Mouse (Mus musculus) heart, postnatal 10 days (tissue): Measurements from ENCODE around the gene Atp1b1. TPM values are rescaled to one million over a fixed set of nuclear protein-coding genes. Genes with fewer than 3 reads are reported as not detected.

Experiments
- DNase-seq, 2 experiments: peaks; one replicate each; pipeline ENCODE4 v3.0.0; 2021
- intact Hi-C: fragments of 180-260 bp; cut with DNase I; formaldehyde crosslinking; loops from one replicate; pipeline ENCODE4 v1.15.1; 2025
- total RNA-seq, 2 experiments: library from RNA; stranded (reverse); gene quantifications; 2 replicates each; pipeline ENCODE4 v1.2.3; 2021

The Atp1b1 gene
- total RNA-seq, 2 experiments from 2014 or later, result 429 to 462 TPM

GRCm38 (mm10) chr1:164468329-164468728 lies 10.2 kb upstream of the Atp1b1 start:
- DNase-seq, result no peak

GRCm38 (mm10) chr1:164467406-164467805 lies 9.3 kb upstream of the Atp1b1 start:
- intact Hi-C loops, result no loop called here

More at GRCm38 (mm10) chr1:164468329-164468728, 10.2 kb upstream of the Atp1b1 start:
- intact Hi-C loops, result no loop called here

GRCm38 (mm10) chr1:164461726-164462125 lies 3.6 kb upstream of the Atp1b1 start:
- intact Hi-C loops, result no loop called here
- peak; percentile 83 to 84 for DNase-seq

More at GRCm38 (mm10) chr1:164467406-164467805, 9.3 kb upstream of the Atp1b1 start:
- DNase-seq, result no peak

GRCm38 (mm10) chr1:164460921-164461697 lies 3.0 kb upstream of the Atp1b1 start:
- intact Hi-C loops, result no loop called here
- DNase-seq, result peak in 1 of 2 experiments; percentile 27

- intact Hi-C loops, result loop anchor here (5.0 kb wide), 4 partner anchors 92 to 663 kb away; no protein-coding TSS in a partner anchor
- no peak for DNase-seq
Measured at GRCm38 (mm10) chr1:164459127-164459905, 1.2 kb upstream of the Atp1b1 start.

- DNase-seq, result peak; percentile 72 to 74
- intact Hi-C loops, result loop anchor here (5.0 kb wide), 4 partner anchors 91 to 664 kb away; no protein-coding TSS in a partner anchor
Measured at GRCm38 (mm10) chr1:164458621-164459051, 481 bp upstream of the Atp1b1 start.

- intact Hi-C loops, result loop anchor here (5.0 kb wide), 4 partner anchors 90 to 665 kb away; no protein-coding TSS in a partner anchor
- DNase-seq, result no peak
Measured at GRCm38 (mm10) chr1:164457531-164458244, 467 bp downstream of the Atp1b1 start.

GRCm38 (mm10) chr1:164456731-164457130 lies 1.4 kb downstream of the Atp1b1 start:
- intact Hi-C loops, result loop anchor here (5.0 kb wide), 4 partner anchors 89 to 666 kb away; no protein-coding TSS in a partner anchor
- DNase-seq, result peak in 1 of 2 experiments; percentile 31

GRCm38 (mm10) chr1:164456065-164456464 lies 2.1 kb downstream of the Atp1b1 start:
- intact Hi-C loops, result loop anchor here (5.0 kb wide), 4 partner anchors 89 to 666 kb away; no protein-coding TSS in a partner anchor
- peak in 1 of 2 experiments; percentile 49 for DNase-seq

GRCm38 (mm10) chr1:164455614-164456013 lies 2.5 kb downstream of the Atp1b1 start:
- intact Hi-C loops, result loop anchor here (2.0 to 5.0 kb wide), 5 partner anchors 88 to 667 kb away; no protein-coding TSS in a partner anchor
- DNase-seq, result peak in 1 of 2 experiments; percentile 53

- intact Hi-C loops, result loop anchor here (2.0 to 5.0 kb wide), 6 partner anchors 88 to 667 kb away; no protein-coding TSS in a partner anchor
Measured at GRCm38 (mm10) chr1:164454747-164455400, 3.3 kb downstream of the Atp1b1 start.

GRCm38 (mm10) chr1:164453739-164454138 lies 4.4 kb downstream of the Atp1b1 start:
- no peak for DNase-seq
- intact Hi-C loops, result loop anchor here (2.0 to 5.0 kb wide), 2 partner anchors 309 to 447 kb away; no protein-coding TSS in a partner anchor

More at GRCm38 (mm10) chr1:164454747-164455400, 3.3 kb downstream of the Atp1b1 start:
- peak; percentile 61 to 70 for DNase-seq

GRCm38 (mm10) chr1:164453146-164453545 lies 5.0 kb downstream of the Atp1b1 start:
- intact Hi-C loops, result loop anchor here (5.0 kb wide), 1 partner anchor 309 kb away; no protein-coding TSS in a partner anchor
- no peak for DNase-seq

GRCm38 (mm10) chr1:164452580-164452979 lies 5.6 kb downstream of the Atp1b1 start:
- DNase-seq, result no peak
- intact Hi-C loops, result loop anchor here (5.0 kb wide), 1 partner anchor 310 kb away; no protein-coding TSS in a partner anchor

- intact Hi-C loops, result loop anchor here (5.0 kb wide), 1 partner anchor 311 kb away; no protein-coding TSS in a partner anchor
- DNase-seq, result no peak
Measured at GRCm38 (mm10) chr1:164451346-164451745, 6.8 kb downstream of the Atp1b1 start.

- DNase-seq, result no peak
- intact Hi-C loops, result loop anchor here (5.0 kb wide), 1 partner anchor 312 kb away; no protein-coding TSS in a partner anchor
Measured at GRCm38 (mm10) chr1:164450644-164451043, 7.5 kb downstream of the Atp1b1 start.

- no peak for DNase-seq
- intact Hi-C loops, result loop anchor here (5.0 kb wide), 1 partner anchor 312 kb away; no protein-coding TSS in a partner anchor
Measured at GRCm38 (mm10) chr1:164450231-164450630, 7.9 kb downstream of the Atp1b1 start.

- intact Hi-C loops, result loop anchor here (5.0 kb wide), 1 partner anchor 313 kb away; no protein-coding TSS in a partner anchor
- peak in 1 of 2 experiments; percentile 32 for DNase-seq
Measured at GRCm38 (mm10) chr1:164449626-164450025, 8.5 kb downstream of the Atp1b1 start.

GRCm38 (mm10) chr1:164447521-164447920 lies 10.6 kb downstream of the Atp1b1 start:
- intact Hi-C loops, result no loop called here
- DNase-seq, result no peak
